Mouse (Mus musculus): ENCODE results near the gene Pgrmc2. TPM values are rescaled to one million over a fixed set of nuclear protein-coding genes. Genes with fewer than 3 reads are reported as not detected.

The Pgrmc2 gene
- polyA plus RNA-seq, 1 experiment from 2014 or later = 36.4 TPM

GRCm38 (mm10) chr3:41081474-41082301 lies 1.2 kb downstream of the Pgrmc2 start:
- peak overlapping the region; percentile 68 for H3K4me2 ChIP-seq (ENCODE audit: low read depth, low read length)

DNA sequence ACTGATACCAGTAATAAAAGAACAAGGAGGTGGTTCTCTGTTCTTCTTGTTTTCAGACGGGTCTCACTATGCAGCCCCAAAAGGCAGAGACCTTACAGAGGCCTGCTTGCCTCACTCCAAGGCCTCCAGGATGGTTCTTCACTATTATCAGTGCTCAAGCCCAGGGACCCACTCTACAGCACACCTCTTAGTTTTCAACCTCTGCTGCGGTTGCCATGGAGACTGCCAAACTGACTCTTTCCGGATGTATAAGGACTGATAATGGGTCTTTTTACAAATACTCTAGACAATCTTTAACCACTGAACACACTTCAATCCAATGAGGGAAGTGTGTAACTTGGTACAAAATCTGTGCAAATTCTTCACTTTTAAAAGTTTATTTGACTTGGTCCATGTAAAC lies 2.1 kb downstream of the Pgrmc2 start:
- Histone ChIP-seq H3K9me3 (replicated peaks; ENCODE audit: control insufficient read depth, low read length) (no peaks in the 10 kb centered on the region), H3K4me2 (ENCODE audit: low read depth, low read length) (peak overlapping the region; percentile 68), H3K9ac (ENCODE audit: low read length) (no peak overlapping the region), H3K27me3 (ENCODE audit: control insufficient read depth, insufficient read depth, low read length) (no peaks in the 10 kb centered on the region), H3K27ac (ENCODE audit: low read length) (no peak overlapping the region), H3K4me1 (ENCODE audit: control insufficient read depth, insufficient read depth, low read length) (peaks cover 12% of the 10 kb centered on the region), H3K36me3 (ENCODE audit: control insufficient read depth, insufficient read depth, low read length) (no peaks in the 10 kb centered on the region), H3K4me3 (replicated peaks; ENCODE audit: low read length) (no peak overlapping the region)
- 32% methylated on average over 3 of the region's 3 CpGs for WGBS
- ATAC-seq (ENCODE audit: insufficient read depth, low FRiP score) = no peak

More at GRCm38 (mm10) chr3:41081474-41082301, 1.2 kb downstream of the Pgrmc2 start:
- Histone ChIP-seq H3K9me3 (replicated peaks; ENCODE audit: control insufficient read depth, low read length) (no peaks in the 10 kb centered on the region), H3K27ac (ENCODE audit: low read length) (peak overlapping the region; percentile 85), H3K27me3 (ENCODE audit: control insufficient read depth, insufficient read depth, low read length) (no peaks in the 10 kb centered on the region), H3K4me3 (replicated peaks; ENCODE audit: low read length) (peak overlapping the region; percentile 91), H3K4me1 (ENCODE audit: control insufficient read depth, insufficient read depth, low read length) (peaks cover 12% of the 10 kb centered on the region), H3K36me3 (ENCODE audit: control insufficient read depth, insufficient read depth, low read length) (no peaks in the 10 kb centered on the region), H3K9ac (ENCODE audit: low read length) (peak overlapping the region; percentile 89)
- WGBS = 2% methylated on average over 23 of the region's 23 CpGs
- ATAC-seq (ENCODE audit: insufficient read depth, low FRiP score) = no peak

- WGBS = 91% methylated on average over 2 of the region's 2 CpGs
- no peaks in the 10 kb centered on the region for H3K9me3 ChIP-seq (replicated peaks; ENCODE audit: control insufficient read depth, low read length)
- H3K4me3 ChIP-seq (replicated peaks; ENCODE audit: low read length) = no peak overlapping the region
- no peak overlapping the region for H3K27ac ChIP-seq (ENCODE audit: low read length)
- H3K4me1 ChIP-seq (ENCODE audit: control insufficient read depth, insufficient read depth, low read length) = peaks cover 13% of the 10 kb centered on the region
- no peak for ATAC-seq (ENCODE audit: insufficient read depth, low FRiP score)
- no peak overlapping the region for H3K9ac ChIP-seq (ENCODE audit: low read length)
- H3K27me3 ChIP-seq (ENCODE audit: control insufficient read depth, insufficient read depth, low read length) = no peaks in the 10 kb centered on the region
- no peak overlapping the region for H3K4me2 ChIP-seq (ENCODE audit: low read depth, low read length)
- no peaks in the 10 kb centered on the region for H3K36me3 ChIP-seq (ENCODE audit: control insufficient read depth, insufficient read depth, low read length)
Observed at GRCm38 (mm10) chr3:41078673-41079072, 4.2 kb downstream of the Pgrmc2 start.

DNA sequence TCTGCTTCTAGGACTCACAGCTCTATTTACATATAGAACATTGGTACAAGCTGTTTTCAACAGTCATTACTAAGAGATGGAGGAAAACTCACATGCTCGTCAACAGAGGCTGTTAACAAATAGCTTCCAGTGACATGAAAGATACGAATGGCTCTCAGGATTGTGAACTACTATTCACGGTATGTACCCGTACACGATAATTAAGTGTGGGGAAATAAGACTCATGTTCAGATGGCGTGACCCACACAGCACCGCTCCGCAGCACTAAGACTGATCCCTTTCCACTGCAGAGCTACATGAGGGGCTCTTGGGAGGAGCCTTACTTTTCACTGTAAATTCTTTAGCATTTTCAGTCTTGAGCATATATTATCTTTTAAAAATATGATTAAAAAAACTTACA lies 7.5 kb downstream of the Pgrmc2 start:
- ATAC-seq (ENCODE audit: insufficient read depth, low FRiP score) = no peak
- 69% methylated on average over 8 of the region's 8 CpGs for WGBS
- H3K4me2 ChIP-seq (ENCODE audit: low read depth, low read length) = no peak overlapping the region
- no peak overlapping the region for H3K9ac ChIP-seq (ENCODE audit: low read length)
- peaks cover 5% of the 10 kb centered on the region; the same call in 1 of the 2 replicates for H3K4me1 ChIP-seq (ENCODE audit: control insufficient read depth, insufficient read depth, low read length)
- H3K27ac ChIP-seq (ENCODE audit: low read length) = no peak overlapping the region
- no peak overlapping the region for H3K4me3 ChIP-seq (replicated peaks; ENCODE audit: low read length)
- no peaks in the 10 kb centered on the region for H3K9me3 ChIP-seq (replicated peaks; ENCODE audit: control insufficient read depth, low read length)
- H3K27me3 ChIP-seq (ENCODE audit: control insufficient read depth, insufficient read depth, low read length) = no peaks in the 10 kb centered on the region
- no peaks in the 10 kb centered on the region for H3K36me3 ChIP-seq (ENCODE audit: control insufficient read depth, insufficient read depth, low read length)

DNA sequence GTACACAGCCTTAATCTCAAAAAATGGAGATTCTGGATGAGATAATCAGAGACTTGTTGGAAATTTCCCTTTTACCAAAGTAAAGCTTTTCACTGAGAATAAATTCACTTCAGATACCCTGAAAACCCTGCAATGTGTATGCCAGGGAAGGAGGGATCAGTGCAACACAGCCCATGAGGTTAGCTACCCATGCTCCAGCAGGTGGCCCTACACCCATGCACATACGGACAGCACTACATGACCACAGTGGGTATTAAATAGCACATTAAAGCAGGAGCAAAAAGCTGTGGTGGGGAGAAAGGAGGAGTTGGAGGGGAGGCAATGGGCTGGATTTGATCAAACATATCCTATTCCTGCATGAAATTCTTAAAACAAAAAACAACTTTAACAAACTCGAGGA lies 12.3 kb downstream of the Pgrmc2 start:
- Histone ChIP-seq H3K4me1 (ENCODE audit: control insufficient read depth, insufficient read depth, low read length) (0 out of 2 replicates have a peak, but pooled peaks cover 3% of the 10 kb centered on the region), H3K4me3 (replicated peaks; ENCODE audit: low read length) (no peak overlapping the region), H3K27ac (ENCODE audit: low read length) (no peak overlapping the region), H3K27me3 (ENCODE audit: control insufficient read depth, insufficient read depth, low read length) (no peaks in the 10 kb centered on the region), H3K4me2 (ENCODE audit: low read depth, low read length) (no peak overlapping the region), H3K9me3 (replicated peaks; ENCODE audit: control insufficient read depth, low read length) (no peaks in the 10 kb centered on the region), H3K36me3 (ENCODE audit: control insufficient read depth, insufficient read depth, low read length) (no peaks in the 10 kb centered on the region; the same call in 1 of the 2 replicates), H3K9ac (ENCODE audit: low read length) (no peak overlapping the region)
- ATAC-seq (ENCODE audit: insufficient read depth, low FRiP score) = no peak
- WGBS = 66% methylated on average over 2 of the region's 2 CpGs

DNA sequence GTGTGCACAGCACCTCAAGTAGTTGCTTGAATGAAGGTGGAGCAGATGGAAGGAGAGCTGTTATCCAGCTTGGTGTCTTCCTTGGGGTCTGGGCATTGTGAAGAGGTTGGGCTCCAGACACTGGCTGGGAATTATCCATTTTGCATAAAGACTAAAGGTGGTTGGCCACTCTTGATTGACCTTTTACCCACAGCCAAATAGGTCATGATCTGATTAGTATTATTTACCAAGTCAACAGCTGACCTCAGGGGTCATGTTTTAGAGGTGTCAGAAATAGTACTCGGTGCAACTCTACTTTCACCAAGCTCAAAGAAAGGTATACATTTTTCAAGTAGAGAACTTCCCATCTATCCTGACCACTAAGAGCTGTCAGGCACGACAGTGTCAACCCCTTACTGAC lies 17.5 kb downstream of the Pgrmc2 start:
- Histone ChIP-seq H3K4me2 (ENCODE audit: low read depth, low read length) (no peak overlapping the region), H3K27ac (ENCODE audit: low read length) (no peak overlapping the region), H3K27me3 (ENCODE audit: control insufficient read depth, insufficient read depth, low read length) (no peaks in the 10 kb centered on the region), H3K4me1 (ENCODE audit: control insufficient read depth, insufficient read depth, low read length) (no peaks in the 10 kb centered on the region), H3K9me3 (replicated peaks; ENCODE audit: control insufficient read depth, low read length) (no peaks in the 10 kb centered on the region), H3K4me3 (replicated peaks; ENCODE audit: low read length) (no peak overlapping the region), H3K9ac (ENCODE audit: low read length) (no peak overlapping the region), H3K36me3 (ENCODE audit: control insufficient read depth, insufficient read depth, low read length) (peaks cover 5% of the 10 kb centered on the region; the same call in 1 of the 2 replicates)
- WGBS = 64% methylated on average over 2 of the region's 2 CpGs
- ATAC-seq (ENCODE audit: insufficient read depth, low FRiP score) = no peak

- Histone ChIP-seq H3K4me3 (replicated peaks; ENCODE audit: low read length) (no peak overlapping the region), H3K4me1 (ENCODE audit: control insufficient read depth, insufficient read depth, low read length) (no peaks in the 10 kb centered on the region), H3K9ac (ENCODE audit: low read length) (no peak overlapping the region), H3K27me3 (ENCODE audit: control insufficient read depth, insufficient read depth, low read length) (no peaks in the 10 kb centered on the region), H3K4me2 (ENCODE audit: low read depth, low read length) (no peak overlapping the region), H3K27ac (ENCODE audit: low read length) (no peak overlapping the region), H3K36me3 (ENCODE audit: control insufficient read depth, insufficient read depth, low read length) (peaks cover 5% of the 10 kb centered on the region; the same call in 1 of the 2 replicates), H3K9me3 (replicated peaks; ENCODE audit: control insufficient read depth, low read length) (no peaks in the 10 kb centered on the region)
- 94% methylated on average over 2 of the region's 2 CpGs for WGBS
- no peak for ATAC-seq (ENCODE audit: insufficient read depth, low FRiP score)
Observed at GRCm38 (mm10) chr3:41062758-41063157, 20.1 kb downstream of the Pgrmc2 start.

DNA sequence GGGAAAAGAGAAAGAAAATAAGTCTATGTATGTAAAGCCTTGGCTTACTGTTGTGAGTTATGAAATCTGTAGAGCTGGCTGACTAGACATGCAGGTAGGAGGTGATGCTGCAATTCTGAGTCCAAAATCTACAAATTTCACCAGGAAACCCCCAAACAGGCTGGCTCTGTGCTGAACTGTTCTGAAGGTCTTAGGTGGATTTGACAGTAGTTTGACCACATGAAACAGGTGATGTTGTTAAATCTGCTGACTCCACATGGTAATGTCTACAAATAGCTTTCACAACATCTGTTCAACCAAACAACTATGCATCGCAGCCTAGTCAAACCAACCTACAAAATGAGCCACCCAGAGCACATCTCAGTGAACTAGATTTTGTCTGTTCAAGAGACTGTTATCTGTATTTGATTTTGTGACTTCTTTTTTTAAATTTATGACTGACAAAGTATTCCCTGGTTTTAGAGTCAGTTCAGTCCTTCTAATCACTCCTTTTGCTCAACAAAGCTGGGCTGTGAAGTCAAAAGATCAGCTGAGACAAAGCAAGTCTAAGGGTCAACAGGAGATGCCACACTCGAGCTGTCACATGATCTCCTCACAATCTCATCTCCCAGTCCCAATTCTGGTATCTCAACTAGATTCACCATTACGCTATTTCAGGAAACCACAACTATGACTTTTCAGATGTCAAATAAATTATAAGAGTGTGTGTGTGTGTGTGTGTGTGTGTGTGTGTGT lies 20.8 kb downstream of the Pgrmc2 start:
- WGBS = 87% methylated on average over 3 of the region's 3 CpGs
- H3K9me3 ChIP-seq (replicated peaks; ENCODE audit: control insufficient read depth, low read length) = no peaks in the 10 kb centered on the region
- no peak overlapping the region for H3K9ac ChIP-seq (ENCODE audit: low read length)
- no peak overlapping the region for H3K27ac ChIP-seq (ENCODE audit: low read length)
- H3K4me1 ChIP-seq (ENCODE audit: control insufficient read depth, insufficient read depth, low read length) = no peaks in the 10 kb centered on the region
- no peak for ATAC-seq (ENCODE audit: insufficient read depth, low FRiP score)
- no peak overlapping the region for H3K4me2 ChIP-seq (ENCODE audit: low read depth, low read length)
- H3K27me3 ChIP-seq (ENCODE audit: control insufficient read depth, insufficient read depth, low read length) = no peaks in the 10 kb centered on the region
- peaks cover 5% of the 10 kb centered on the region; the same call in 1 of the 2 replicates for H3K36me3 ChIP-seq (ENCODE audit: control insufficient read depth, insufficient read depth, low read length)
- no peak overlapping the region for H3K4me3 ChIP-seq (replicated peaks; ENCODE audit: low read length)

GRCm38 (mm10) chr3:41059249-41059648 lies 23.6 kb downstream of the Pgrmc2 start:
- WGBS = 90% methylated on average over 3 of the region's 3 CpGs
- H3K4me1 ChIP-seq (ENCODE audit: control insufficient read depth, insufficient read depth, low read length) = no peaks in the 10 kb centered on the region
- H3K36me3 ChIP-seq (ENCODE audit: control insufficient read depth, insufficient read depth, low read length) = no peaks in the 10 kb centered on the region; the same call in 1 of the 2 replicates
- ATAC-seq (ENCODE audit: insufficient read depth, low FRiP score) = no peak
- H3K9ac ChIP-seq (ENCODE audit: low read length) = no peak overlapping the region
- no peaks in the 10 kb centered on the region for H3K27me3 ChIP-seq (ENCODE audit: control insufficient read depth, insufficient read depth, low read length)
- H3K4me3 ChIP-seq (replicated peaks; ENCODE audit: low read length) = no peak overlapping the region
- H3K27ac ChIP-seq (ENCODE audit: low read length) = no peak overlapping the region
- no peak overlapping the region for H3K4me2 ChIP-seq (ENCODE audit: low read depth, low read length)
- H3K9me3 ChIP-seq (replicated peaks; ENCODE audit: control insufficient read depth, low read length) = no peaks in the 10 kb centered on the region

Data from stomach, embryonic 16.5 days (tissue).